Mouse (Mus musculus): ENCODE measurements around the gene Cyp26a1.

DNA sequence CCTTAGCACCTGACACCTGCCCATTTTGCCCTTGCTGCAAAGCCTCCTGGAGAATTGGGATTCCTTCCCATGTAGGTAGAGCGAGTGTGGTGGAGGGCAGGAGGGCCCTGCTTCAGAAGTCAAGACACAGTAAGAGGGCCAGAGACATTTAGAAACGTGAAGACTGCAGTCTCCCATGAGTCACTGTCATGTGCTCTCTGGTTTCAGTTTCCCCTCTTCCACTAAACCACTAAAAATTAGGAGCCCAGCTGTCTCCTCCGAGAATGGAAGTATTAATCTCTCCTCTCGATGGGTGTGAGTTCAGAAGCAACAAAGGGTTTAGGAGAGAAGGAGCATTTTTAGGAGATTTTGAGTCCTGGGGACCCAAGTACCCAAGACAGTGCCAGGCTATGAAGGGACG, 8.1 kb upstream of the Cyp26a1 start:
- TF ChIP-seq POLR2A (IDR thresholded peaks at IDR 0.05; ENCODE audit: control insufficient read depth, extremely low read depth, insufficient read depth, low read length, poor library complexity) (no peak), CTCF (IDR thresholded peaks at IDR 0.05; ENCODE audit: borderline replicate concordance, control insufficient read depth, extremely low read depth, insufficient read depth, low read length, poor library complexity) (no peak)
